Mouse (Mus musculus): ENCODE data around the gene Ap1s2. TPM values are rescaled to one million over a fixed set of nuclear protein-coding genes. Genes with fewer than 3 reads are reported as not detected.

The Ap1s2 gene
- polyA plus RNA-seq, 1 experiment from 2014 or later: 30.5 TPM

DNA sequence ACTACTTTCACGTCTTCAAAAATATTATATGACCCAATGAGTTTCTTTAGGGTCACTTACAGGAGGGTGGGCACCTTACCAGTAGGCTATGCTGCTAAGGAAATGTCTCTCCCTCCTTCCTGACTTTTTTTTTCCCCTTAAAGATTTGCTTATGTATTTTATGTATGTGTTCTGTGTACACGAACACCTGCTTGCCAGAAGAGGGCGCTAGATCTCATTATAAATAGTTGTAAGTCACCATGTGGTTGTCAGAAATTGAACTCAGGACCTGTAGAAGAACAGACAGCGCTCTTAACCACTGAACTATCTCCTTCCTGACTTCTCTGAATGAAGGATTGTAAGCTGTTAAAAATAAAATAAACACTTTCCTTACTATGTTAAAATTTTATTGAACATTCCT is 72.7 kb downstream of the Ap1s2 start:
- H3K27ac ChIP-seq: no peak overlapping the region
- no peaks in the 10 kb centered on the region for H3K9me3 ChIP-seq
- H3K4me2 ChIP-seq (replicated peaks): no peak overlapping the region
- ATAC-seq (ENCODE audit: low FRiP score, low read depth): no peak
- 0 out of 2 replicates have a peak, but pooled peaks cover 2% of the 10 kb centered on the region for H3K36me3 ChIP-seq
- no peaks in the 10 kb centered on the region for H3K4me1 ChIP-seq
- WGBS: 53% methylated on average over 4 of the region's 4 CpGs
- no peak overlapping the region for H3K9ac ChIP-seq
- no peak overlapping the region for H3K4me3 ChIP-seq
- peaks cover 6% of the 10 kb centered on the region; the same call in 1 of the 2 replicates for H3K27me3 ChIP-seq

- peak; percentile 72; the same call in 1 of the 2 replicates for ATAC-seq (ENCODE audit: low FRiP score, low read depth)
- H3K27me3 ChIP-seq: peaks cover 9% of the 10 kb centered on the region; the same call in 1 of the 2 replicates
- no peak overlapping the region for H3K4me3 ChIP-seq
- H3K36me3 ChIP-seq: 0 out of 2 replicates have a peak, but pooled peaks cover 2% of the 10 kb centered on the region
- no peak overlapping the region for H3K4me2 ChIP-seq (replicated peaks)
- WGBS: 54% methylated on average over 6 of the region's 6 CpGs
- peak overlapping the region; percentile 73; the same call in 1 of the 2 replicates for H3K27ac ChIP-seq
- H3K9ac ChIP-seq: no peak overlapping the region
- H3K4me1 ChIP-seq: no peaks in the 10 kb centered on the region
- H3K9me3 ChIP-seq: no peaks in the 10 kb centered on the region
These were observed 73.3 kb downstream of the Ap1s2 start for GRCm38 (mm10) chrX:163982129-163982528.

Other genes starting within 250 kb of the Ap1s2 start
- 0.17 and 0.47 TPM in 2 replicates for gene Rnf138rt1, start 147.7 kb upstream of the Ap1s2 start, polyA plus RNA-seq (2015; fragmentation: Nextera tagmentation; extraction: Ambion mirVana)
- gene Zrsr2, start 49.6 kb downstream of the Ap1s2 start, polyA plus RNA-seq (2015; fragmentation: Nextera tagmentation; extraction: Ambion mirVana): 66.5 and 75.1 TPM in 2 replicates
- 1.0 TPM in 2 replicates for gene Car5b, start 119.0 kb downstream of the Ap1s2 start, polyA plus RNA-seq (2015; fragmentation: Nextera tagmentation; extraction: Ambion mirVana)
- gene Siah1b, start 167.5 kb downstream of the Ap1s2 start, polyA plus RNA-seq (2015; fragmentation: Nextera tagmentation; extraction: Ambion mirVana): 27.8 and 29.0 TPM in 2 replicates
- gene Cltrn, start 179.8 kb downstream of the Ap1s2 start, polyA plus RNA-seq (2015; fragmentation: Nextera tagmentation; extraction: Ambion mirVana): 0.19 TPM in 1 of 2 replicates, not detected in the other
- gene Ace2, start 230.3 kb downstream of the Ap1s2 start, polyA plus RNA-seq (2015; fragmentation: Nextera tagmentation; extraction: Ambion mirVana): 0.60 and 1.1 TPM in 2 replicates

All from limb, embryonic 13.5 days (tissue).